In genomic region chr7:98775031-98775430, GRCm38 (mm10) we compare ENCODE assay signal across 27 mouse cellular contexts. TPM values are rescaled to one million over a fixed set of nuclear protein-coding genes. Genes with fewer than 3 reads are reported as not detected.
DNase-seq lines count a peak whose midpoint lies in the region; ATAC-seq and TF ChIP-seq lines count a peak whose summit lies in the region.
"Had no signal": no experiment of that assay in that cellular context is flagged by ENCODE, and none has a peak within 500 bp of the region (broad histone marks: within the 10 kb centered on the region; RNA-seq: fewer than 3 reads in every experiment).

No protein-coding gene starts in this region.

- no peak for TF ChIP-seq RAD21 in CH12.LX (IDR thresholded peaks at IDR 0.05; ENCODE audit: low read depth, low read length)

- no peak overlapping the region for H3K27ac ChIP-seq in CH12.LX (ENCODE audit: insufficient read depth, low read depth)
- H3K27ac ChIP-seq in kidney, embryonic 14.5 days (ENCODE audit: low read depth, low read length): no peak overlapping the region
- H3K27ac ChIP-seq: embryonic facial prominence, embryonic 12.5 days; embryonic facial prominence, embryonic 15.5 days; gastrocnemius, adult 2 months; heart, embryonic 15.5 days; hindbrain, embryonic 14.5 days; hindbrain, postnatal 0 days had no signal

- H3K79me2 ChIP-seq in CH12.LX (replicated peaks; ENCODE audit: control insufficient read depth, extremely low read depth, insufficient read depth, poor library complexity, severe bottlenecking): no peaks in the 10 kb centered on the region

- peak; percentile 61 to 79 for DNase-seq in lung, adult 18-20 months
- DNase-seq in lung, adult 2 months: no peak
- peak; percentile 21 for DNase-seq in CH12.LX (ENCODE audit: extremely low read depth)
- DNase-seq in lung, postnatal 10 days: peak; percentile 32
- no peak for DNase-seq in heart, postnatal 4 days
- DNase-seq: adrenal gland, adult 2 months; adrenal gland, postnatal 14 days; cerebellum, adult 11 months; cerebellum, adult 2 months; cerebellum, adult 9-11 months; cerebellum, postnatal 25 days; forebrain, postnatal 0 days; gastrocnemius, adult 2 months; gastrocnemius, postnatal 14 days; heart, adult 11 months; heart, postnatal 10 days; heart, postnatal 36 days had no signal

- no peak for TF ChIP-seq EP300 in CH12.LX (IDR thresholded peaks at IDR 0.05; ENCODE audit: low read length)

- no peak overlapping the region for H3K4me2 ChIP-seq in CH12.LX (ENCODE audit: insufficient read depth, low read depth, poor library complexity, severe bottlenecking)
- H3K4me2 ChIP-seq in kidney, embryonic 14.5 days (replicated peaks; ENCODE audit: low read depth, low read length): no peak overlapping the region
- H3K4me2 ChIP-seq: embryonic facial prominence, embryonic 12.5 days; embryonic facial prominence, embryonic 15.5 days; heart, embryonic 12.5 days; heart, embryonic 15.5 days; hindbrain, embryonic 14.5 days had no signal

- dilution Hi-C loops in CH12.LX (cut with MboI; ENCODE audit: extremely low pct_ligation_motif_present, extremely low pct_unique_long_range_greater_than_20kb, low sequenced_read_pairs): no loop called here

- in situ Hi-C loops in CH12.LX (cut with MboI; ENCODE audit: low pct_ligation_motif_present, low pct_unique_long_range_greater_than_20kb, low sequenced_read_pairs): no loop called here

- no peak overlapping the region for H3K4me3 ChIP-seq in lung, adult 2 months (replicated peaks; ENCODE audit: extremely low read depth, low read depth, low read length)
- H3K4me3 ChIP-seq in CH12.LX (replicated peaks in 1 of 3; ENCODE audit: low read depth in 2 of 3, low read length in 2 of 3, poor library complexity in 1 of 3): no peak overlapping the region
- H3K4me3 ChIP-seq in kidney, embryonic 14.5 days (ENCODE audit: low read length): no peak overlapping the region
- H3K4me3 ChIP-seq: embryonic facial prominence, embryonic 12.5 days; embryonic facial prominence, embryonic 15.5 days; gastrocnemius, adult 2 months; heart, embryonic 12.5 days; heart, embryonic 15.5 days had no signal

- 58% methylated on average over 8 of the region's 8 CpGs for WGBS in lung, adult 2 months
- WGBS in kidney, embryonic 14.5 days: 82% methylated on average over 8 of the region's 8 CpGs

- no peak for TF ChIP-seq CTCF in lung, adult 2 months (IDR thresholded peaks at IDR 0.05; ENCODE audit: insufficient read depth, low read length)
- no peak for TF ChIP-seq CTCF in CH12.LX (conservative IDR thresholded peaks at IDR 0.05 in 1 of 2, IDR thresholded peaks at IDR 0.05 in 1 of 2; ENCODE audit: low read depth in 2 of 2, low read length in 2 of 2)

- H3K4me1 ChIP-seq in lung, adult 2 months (ENCODE audit: control insufficient read depth, insufficient read depth, low read length): no peaks in the 10 kb centered on the region
- peaks cover 16 to 42% of the 10 kb centered on the region in 2 experiments for H3K4me1 ChIP-seq in CH12.LX (ENCODE audit: control insufficient read depth in 1 of 2, insufficient read depth in 2 of 2)
- peaks cover 31% of the 10 kb centered on the region for H3K4me1 ChIP-seq in kidney, embryonic 14.5 days (ENCODE audit: control insufficient read depth, insufficient read depth, low read length)

- no peaks in the 10 kb centered on the region for H3K9me3 ChIP-seq in CH12.LX (replicated peaks; ENCODE audit: low read length)
- H3K9me3 ChIP-seq in kidney, embryonic 14.5 days (ENCODE audit: control insufficient read depth, low read length): no peaks in the 10 kb centered on the region
- H3K9me3 ChIP-seq: embryonic facial prominence, embryonic 12.5 days; embryonic facial prominence, embryonic 15.5 days; heart, embryonic 12.5 days; heart, embryonic 15.5 days had no signal

- no peaks in the 10 kb centered on the region for H3K36me3 ChIP-seq in CH12.LX (replicated peaks in 1 of 2; ENCODE audit: control insufficient read depth in 1 of 2, insufficient read depth in 1 of 2, low read length in 1 of 2)
- H3K36me3 ChIP-seq in kidney, embryonic 14.5 days (ENCODE audit: control insufficient read depth, insufficient read depth, low read length): no peaks in the 10 kb centered on the region
- H3K36me3 ChIP-seq: embryonic facial prominence, embryonic 12.5 days; embryonic facial prominence, embryonic 15.5 days; heart, embryonic 12.5 days; heart, embryonic 15.5 days had no signal

- H3K9ac ChIP-seq in CH12.LX (ENCODE audit: insufficient read depth, low read depth): no peak overlapping the region
- no peak overlapping the region for H3K9ac ChIP-seq in kidney, embryonic 14.5 days (ENCODE audit: low read depth, low read length)
- H3K9ac ChIP-seq: embryonic facial prominence, embryonic 12.5 days; embryonic facial prominence, embryonic 15.5 days; forebrain, postnatal 0 days; heart, embryonic 12.5 days; heart, embryonic 15.5 days; hindbrain, embryonic 14.5 days had no signal

- no peak for TF ChIP-seq POLR2A in lung, adult 2 months (IDR thresholded peaks at IDR 0.05; ENCODE audit: borderline replicate concordance, extremely low read depth, low read depth, low read length)
- no peak for TF ChIP-seq POLR2A in CH12.LX (IDR thresholded peaks at IDR 0.05; ENCODE audit: low read depth, low read length)

- peaks cover 29% of the 10 kb centered on the region for H3K27me3 ChIP-seq in CH12.LX (replicated peaks)
- no peaks in the 10 kb centered on the region; the same call in 1 of the 2 replicates for H3K27me3 ChIP-seq in kidney, embryonic 14.5 days (ENCODE audit: control insufficient read depth, insufficient read depth, low read length)
- H3K27me3 ChIP-seq: embryonic facial prominence, embryonic 12.5 days; embryonic facial prominence, embryonic 15.5 days; heart, embryonic 12.5 days had no signal

- ATAC-seq in kidney, embryonic 14.5 days (ENCODE audit: low FRiP score, low TSS enrichment): no peak
- ATAC-seq: forebrain, embryonic 14.5 days; forebrain, postnatal 0 days; hindbrain, postnatal 0 days had no signal

TF ChIP-seq in CH12.LX, 34 proteins besides CTCF, POLR2A, EP300 and RAD21:
- no peak for TF ChIP-seq MEF2A (IDR thresholded peaks at IDR 0.05; ENCODE audit: borderline replicate concordance, low read depth, low read length)
- 0 out of 2 replicates have a peak, but pooled peaks have one; percentile 27 for TF ChIP-seq TCF12 (IDR thresholded peaks at IDR 0.05; ENCODE audit: low read depth, low read length)
TF ChIP-seq in CH12.LX: peak in this region for 1.

RNA-seq across cellular contexts. Expression of gene Wnt11, which starts 59.9 kb away (rescaled TPM):
- 35.1 and 47.3 TPM in 2 replicates for polyA plus RNA-seq in lung, adult 2 months (2012; rRNA removed)
- total RNA-seq in CH12.LX (2012; rRNA removed): 0.21 TPM in 1 of 2 replicates, not detected in the other
- not detected in 2 replicates for total RNA-seq in CH12.LX (2014; rRNA removed)
- not detected in 2 replicates for polyA plus RNA-seq in CH12.LX (2012; ENCODE audit: insufficient read length, low read depth)
- 41.6 and 45.3 TPM in 2 replicates for polyA plus RNA-seq in kidney, embryonic 14.5 days (2014; fragmentation: Nextera tagmentation; extraction: Ambion mirVana)
- 1 to 10 TPM; 4.4 to 5.7 TPM for total RNA-seq in heart, postnatal 4 days (2021)
- total RNA-seq: common myeloid progenitor, adult 5-6 weeks; MEL had no signal

Comparison
In these comparisons a context has a peak if more than half of its experiments do, and no peak if none do; other contexts are left out.
1. DNase-seq: peak in lung, adult 18-20 months (2 of 2), CH12.LX (single experiment) and lung, postnatal 10 days (single experiment); none in lung, adult 2 months (single experiment) and heart, postnatal 4 days (single experiment).
2. RNA of gene Wnt11, which starts 59.9 kb away (polyA plus RNA-seq): 41.6 to 45.3 TPM in kidney, embryonic 14.5 days and 35.1 to 47.3 TPM in lung, adult 2 months; not detected in CH12.LX; every median in the first group is over 10 times any median in the second.